Mouse (Mus musculus) layer of hippocampus, postnatal 25 days (tissue): ENCODE results near the gene Strip1. TPM values are rescaled to one million over a fixed set of nuclear protein-coding genes. Genes with fewer than 3 reads are reported as not detected.

Experiments
- total RNA-seq, 2 experiments: library from RNA; stranded (reverse); gene quantifications; 2 replicates each; pipeline ENCODE4 v1.2.3; 2021

Gene Strip1
- total RNA-seq, 2 experiments from 2014 or later, result 69.6 to 71.2 TPM

Other genes starting within 250 kb of the Strip1 start
- gene Kcnc4, start 172.1 kb downstream of the Strip1 start, total RNA-seq, result 10 to 100 TPM; 49.5 to 52.4 TPM
- 100 to 1,000 TPM; 288 to 297 TPM for gene Slc6a17, start 113.7 kb downstream of the Strip1 start, total RNA-seq
- gene Ubl4b, start 76.6 kb downstream of the Strip1 start, total RNA-seq, result not detected
- under 1 TPM; 0.33 to 0.47 TPM for gene Alx3, start 36.7 kb downstream of the Strip1 start, total RNA-seq
- not detected for gene Gm10961, start 372 bp downstream of the Strip1 start, total RNA-seq
- 100 to 1,000 TPM; 333 to 340 TPM for gene Ahcyl1, start 64.9 kb upstream of the Strip1 start, total RNA-seq
- 10 to 100 TPM; 17.1 to 18.6 TPM for gene Csf1, start 128.8 kb upstream of the Strip1 start, total RNA-seq
- gene Eps8l3, start 245.5 kb upstream of the Strip1 start, total RNA-seq, result not detected